Mouse (Mus musculus) kidney, postnatal 0 days (tissue): Measurements from ENCODE around the gene Gpr27. TPM values are rescaled to one million over a fixed set of nuclear protein-coding genes. Genes with fewer than 3 reads are reported as not detected.

Experiments
- ATAC-seq: fragments of 200-750 bp; cut with Nextera tagmentation; replicated peaks from 2 replicates; pipeline ENCODE4 v1.8.0; 2017; ENCODE audit warnings: low read depth, moderate number of reproducible peaks, moderate TSS enrichment, moderate library complexity; ENCODE audit not compliant: low FRiP score
- DNase-seq: peaks from one replicate; pipeline ENCODE4 v3.0.0-alpha.2; 2016; ENCODE audit warnings: low spot score
- H3K27ac ChIP-seq: fragments of 300-500 bp; sonication (generic); 2 replicates; pipeline ENCODE4 v1.5.1; 2014; ENCODE audit warnings: mild to moderate bottlenecking
- H3K27me3 ChIP-seq: fragments of 300-500 bp; sonication (generic); 2 replicates; pipeline ENCODE4 v1.6.1; 2014; ENCODE audit warnings: low read length, mixed read lengths; ENCODE audit not compliant: insufficient read depth
- H3K36me3 ChIP-seq: fragments of 300-500 bp; sonication (generic); 2 replicates; pipeline ENCODE4 v1.6.1; 2014; ENCODE audit warnings: low read length, mixed read lengths; ENCODE audit not compliant: insufficient read depth
- H3K4me1 ChIP-seq: fragments of 300-500 bp; sonication (generic); replicated peaks from 2 replicates; pipeline ENCODE4 v1.6.1; 2014; ENCODE audit warnings: antibody characterized with exemption, low read length, mixed read lengths; ENCODE audit not compliant: insufficient read depth
- H3K4me2 ChIP-seq: fragments of 300-500 bp; sonication (generic); 2 replicates; pipeline ENCODE4 v1.6.1; 2014; ENCODE audit warnings: mild to moderate bottlenecking, low read length, moderate library complexity, mixed read lengths
- H3K4me3 ChIP-seq: fragments of 300-500 bp; sonication (generic); replicated peaks from 2 replicates; pipeline ENCODE4 v1.5.1; 2014; ENCODE audit warnings: low read depth, low read length
- H3K9ac ChIP-seq: fragments of 300-500 bp; sonication (generic); 2 replicates; pipeline ENCODE4 v1.6.1; 2014; ENCODE audit warnings: low read depth, low read length
- H3K9me3 ChIP-seq: fragments of 300-500 bp; sonication (generic); replicated peaks from 2 replicates; pipeline ENCODE4 v1.6.1; 2016; ENCODE audit warnings: low read length, inconsistent platforms, mixed read lengths
- CTCF ChIP-seq: IDR thresholded peaks from 2 replicates; pipeline ENCODE4 v1.5.1; 2016; ENCODE audit warnings: antibody characterized with exemption, low read depth, mild to moderate bottlenecking, moderate library complexity
- WGBS: fragments of 180-500 bp; shearing (Covaris S2); extraction: QIAGEN DNeasy Blood & Tissue Kit; methylation state at CpG from one replicate; pipeline ENCODE4 v1.1.7; 2014; 5-methylcytosine and 5-hydroxymethylcytosine counted together
- polyA plus RNA-seq: library from polyadenylated mRNA; unstranded; fragments of >200 nt; fragmentation: Nextera tagmentation; extraction: Ambion mirVana; gene quantifications from 2 replicates; pipeline ENCODE4 v1.2.1, GENCODE M21; 2015

Gene Gpr27
- polyA plus RNA-seq, 1 experiment from 2014 or later: 3.3 TPM

GRCm38 (mm10) chr6:99731926-99732325 lies 39.4 kb downstream of the Gpr27 start:
- Histone ChIP-seq H3K4me3 (no peak overlapping the region), H3K4me2 (no peak overlapping the region), H3K27me3 (no peaks in the 10 kb centered on the region; the same call in 1 of the 2 replicates), H3K36me3 (no peaks in the 10 kb centered on the region), H3K9me3 (no peaks in the 10 kb centered on the region), H3K9ac (no peak overlapping the region), H3K4me1 (no peaks in the 10 kb centered on the region), H3K27ac (no peak overlapping the region)
- TF ChIP-seq CTCF: no peak
- ATAC-seq (no peak), DNase-seq (no peak)
- WGBS: 83% methylated on average over 4 of the region's 4 CpGs

- no peak overlapping the region for H3K4me3 ChIP-seq
- H3K4me1 ChIP-seq: no peaks in the 10 kb centered on the region
- no peak overlapping the region for H3K9ac ChIP-seq
- no peak overlapping the region for H3K27ac ChIP-seq
- no peaks in the 10 kb centered on the region for H3K36me3 ChIP-seq
- TF ChIP-seq CTCF: no peak
- DNase-seq (no peak), ATAC-seq (no peak)
- no peak overlapping the region for H3K4me2 ChIP-seq
- 93% methylated on average over 8 of the region's 8 CpGs for WGBS
- H3K27me3 ChIP-seq: no peaks in the 10 kb centered on the region; the same call in 1 of the 2 replicates
- no peaks in the 10 kb centered on the region for H3K9me3 ChIP-seq
These were observed 40.2 kb downstream of the Gpr27 start for GRCm38 (mm10) chr6:99732673-99733072.

- Histone ChIP-seq H3K4me3 (no peak overlapping the region), H3K27me3 (no peaks in the 10 kb centered on the region), H3K36me3 (no peaks in the 10 kb centered on the region), H3K9me3 (no peaks in the 10 kb centered on the region), H3K4me2 (no peak overlapping the region), H3K27ac (no peak overlapping the region), H3K4me1 (no peaks in the 10 kb centered on the region), H3K9ac (no peak overlapping the region)
- DNase-seq (no peak), ATAC-seq (no peak)
- TF ChIP-seq CTCF: no peak
- 73% methylated on average over 5 of the region's 5 CpGs for WGBS
These were observed 42.2 kb downstream of the Gpr27 start for GRCm38 (mm10) chr6:99734666-99735065.

- ATAC-seq (no peak), DNase-seq (no peak)
- Histone ChIP-seq H3K27ac (no peak overlapping the region), H3K9ac (no peak overlapping the region), H3K4me3 (no peak overlapping the region), H3K9me3 (no peaks in the 10 kb centered on the region), H3K4me2 (no peak overlapping the region), H3K4me1 (no peaks in the 10 kb centered on the region), H3K36me3 (no peaks in the 10 kb centered on the region), H3K27me3 (no peaks in the 10 kb centered on the region)
- TF ChIP-seq CTCF: no peak
- 86% methylated on average over 3 of the region's 3 CpGs for WGBS
These were observed 50.4 kb downstream of the Gpr27 start for GRCm38 (mm10) chr6:99742866-99743265.

Other genes starting within 250 kb of the Gpr27 start
- gene Foxp1, start 170.0 kb upstream of the Gpr27 start, polyA plus RNA-seq: 37.1 and 38.0 TPM in 2 replicates
- gene Eif4e3, start 25.9 kb upstream of the Gpr27 start, polyA plus RNA-seq: 16.4 and 17.0 TPM in 2 replicates
- 1.7 and 1.8 TPM in 2 replicates for gene Gm20696, start 25.9 kb upstream of the Gpr27 start, polyA plus RNA-seq
- gene Prok2, start 33.7 kb downstream of the Gpr27 start, polyA plus RNA-seq: 0.13 and 0.33 TPM in 2 replicates